Comparison of ENCODE assay signal across 8 mouse cellular contexts in genomic region chr16:90143416-90143759, GRCm38 (mm10). TPM values are rescaled to one million over a fixed set of nuclear protein-coding genes. Genes with fewer than 3 reads are reported as not detected.
DNase-seq lines count a peak whose midpoint lies in the region; ATAC-seq lines count a peak whose summit lies in the region.

No protein-coding gene starts in this region.

- WGBS in lung, embryonic 16.5 days: 0% methylated on average over 19 of the region's 21 CpGs
- WGBS in embryonic facial prominence, embryonic 15.5 days: 1% methylated on average over 21 of the region's 21 CpGs
- 0% methylated on average over 21 of the region's 21 CpGs for WGBS in limb, embryonic 10.5 days
- under 1% methylated on average over 21 of the region's 21 CpGs for WGBS in neural tube, embryonic 15.5 days

- peaks cover 10% of the 10 kb centered on the region; the same call in 1 of the 2 replicates for H3K4me1 ChIP-seq in lung, embryonic 16.5 days (replicated peaks; ENCODE audit: control insufficient read depth, insufficient read depth, low read length)
- H3K4me1 ChIP-seq in embryonic facial prominence, embryonic 15.5 days: peaks cover 29% of the 10 kb centered on the region
- peaks cover 52% of the 10 kb centered on the region for H3K4me1 ChIP-seq in limb, embryonic 10.5 days
- peaks cover 39% of the 10 kb centered on the region for H3K4me1 ChIP-seq in neural tube, embryonic 15.5 days

- ATAC-seq in lung, embryonic 16.5 days (ENCODE audit: low read depth): no peak
- no peak for ATAC-seq in embryonic facial prominence, embryonic 15.5 days (ENCODE audit: insufficient number of reproducible peaks, low FRiP score, low TSS enrichment, low read depth)
- ATAC-seq in neural tube, embryonic 15.5 days (ENCODE audit: low FRiP score): peak; percentile 65

- no peak for DNase-seq in lung, postnatal 14 days
- DNase-seq in limb, embryonic 10.5 days (ENCODE audit: low spot score): no peak
- no peak for DNase-seq in urinary bladder, postnatal 4 days (ENCODE audit: low spot score in 2 of 2)
- DNase-seq in adrenal gland, postnatal 36 days: no peak
- DNase-seq in kidney, adult 8-10 months: no peak

- peak overlapping the region; percentile 77 for H3K4me3 ChIP-seq in lung, embryonic 16.5 days (ENCODE audit: low read length)
- H3K4me3 ChIP-seq in embryonic facial prominence, embryonic 15.5 days (replicated peaks): peak overlapping the region; percentile 63
- peak overlapping the region; percentile 83 for H3K4me3 ChIP-seq in limb, embryonic 10.5 days
- peak overlapping the region; percentile 78 for H3K4me3 ChIP-seq in neural tube, embryonic 15.5 days (replicated peaks)

- H3K27me3 ChIP-seq in lung, embryonic 16.5 days (ENCODE audit: control insufficient read depth, insufficient read depth, low read depth, low read length): peaks cover 3% of the 10 kb centered on the region
- H3K27me3 ChIP-seq in embryonic facial prominence, embryonic 15.5 days: no peaks in the 10 kb centered on the region
- H3K27me3 ChIP-seq in limb, embryonic 10.5 days (ENCODE audit: low read depth, poor library complexity, severe bottlenecking): no peaks in the 10 kb centered on the region
- H3K27me3 ChIP-seq in neural tube, embryonic 15.5 days (replicated peaks): no peaks in the 10 kb centered on the region

- H3K27ac ChIP-seq in lung, embryonic 16.5 days (ENCODE audit: low read length): peak overlapping the region; percentile 36; the same call in 1 of the 2 replicates
- H3K27ac ChIP-seq in embryonic facial prominence, embryonic 15.5 days (replicated peaks): peak overlapping the region; percentile 87
- peak overlapping the region; percentile 96 for H3K27ac ChIP-seq in limb, embryonic 10.5 days
- H3K27ac ChIP-seq in neural tube, embryonic 15.5 days (replicated peaks): peak overlapping the region; percentile 92

- peak overlapping the region; percentile 75 for H3K9ac ChIP-seq in lung, embryonic 16.5 days (ENCODE audit: low read length)
- peak overlapping the region; percentile 65 for H3K9ac ChIP-seq in embryonic facial prominence, embryonic 15.5 days
- H3K9ac ChIP-seq in neural tube, embryonic 15.5 days (replicated peaks): peak overlapping the region; percentile 78

- H3K36me3 ChIP-seq in lung, embryonic 16.5 days (ENCODE audit: control insufficient read depth, insufficient read depth, low read length): no peaks in the 10 kb centered on the region
- no peaks in the 10 kb centered on the region for H3K36me3 ChIP-seq in embryonic facial prominence, embryonic 15.5 days
- H3K36me3 ChIP-seq in limb, embryonic 10.5 days: no peaks in the 10 kb centered on the region
- no peaks in the 10 kb centered on the region for H3K36me3 ChIP-seq in neural tube, embryonic 15.5 days

- peak overlapping the region; percentile 74 for H3K4me2 ChIP-seq in lung, embryonic 16.5 days (ENCODE audit: low read depth, low read length)
- peak overlapping the region; percentile 96 for H3K4me2 ChIP-seq in embryonic facial prominence, embryonic 15.5 days (replicated peaks)
- H3K4me2 ChIP-seq in neural tube, embryonic 15.5 days: peak overlapping the region; percentile 83

- H3K9me3 ChIP-seq in lung, embryonic 16.5 days (ENCODE audit: control insufficient read depth, low read length): no peaks in the 10 kb centered on the region
- H3K9me3 ChIP-seq in embryonic facial prominence, embryonic 15.5 days (replicated peaks): no peaks in the 10 kb centered on the region
- no peaks in the 10 kb centered on the region for H3K9me3 ChIP-seq in limb, embryonic 10.5 days (replicated peaks)
- H3K9me3 ChIP-seq in neural tube, embryonic 15.5 days (replicated peaks): no peaks in the 10 kb centered on the region

RNA-seq across cellular contexts. Expression of gene Tiam1, which starts 0.2 kb away (rescaled TPM):
- polyA plus RNA-seq in lung, embryonic 16.5 days (2015; fragmentation: Nextera tagmentation; extraction: Ambion mirVana): 11.1 and 12.8 TPM in 2 replicates
- 45.3 and 49.4 TPM in 2 replicates for polyA plus RNA-seq in embryonic facial prominence, embryonic 15.5 days (2015; fragmentation: Nextera tagmentation; extraction: Ambion mirVana)
- polyA plus RNA-seq in limb, embryonic 10.5 days (2016; fragmentation: Nextera tagmentation; extraction: Ambion mirVana): 23.8 and 30.8 TPM in 2 replicates
- 15.0 and 23.6 TPM in 2 replicates for polyA plus RNA-seq in neural tube, embryonic 15.5 days (2015; fragmentation: Nextera tagmentation; extraction: Ambion mirVana)
- 10 to 100 TPM; 80.7 to 96.3 TPM for total RNA-seq in adrenal gland, postnatal 36 days (2021)

Comparison
In these comparisons a context has a peak if more than half of its experiments do, and no peak if none do; other contexts are left out.
1. H3K27ac ChIP-seq: peak in every context shown above with its lines; median percentile 96 in limb, embryonic 10.5 days; 92 in neural tube, embryonic 15.5 days; 87 in embryonic facial prominence, embryonic 15.5 days; 36 in lung, embryonic 16.5 days.